Mouse (Mus musculus) erythroblast, embryonic 14.5 days (primary cell): ENCODE data around the gene Unk. TPM values are rescaled to one million over a fixed set of nuclear protein-coding genes. Genes with fewer than 3 reads are reported as not detected.

Experiments used
- H3K27me3 ChIP-seq: 2 replicates; pipeline ENCODE4 v1.6.1; 2012; ENCODE audit warnings: inconsistent platforms; ENCODE audit not compliant: control insufficient read depth
- H3K36me3 ChIP-seq: 2 replicates; pipeline ENCODE4 v1.6.1; 2012; ENCODE audit warnings: mild to moderate bottlenecking, inconsistent platforms; ENCODE audit not compliant: control insufficient read depth
- H3K4me1 ChIP-seq: 2 replicates; pipeline ENCODE4 v1.6.1; 2012; ENCODE audit warnings: inconsistent platforms; ENCODE audit not compliant: control insufficient read depth
- H3K4me3 ChIP-seq: replicated peaks from 2 replicates; pipeline ENCODE3; 2012; ENCODE audit warnings: moderate library complexity, mild to moderate bottlenecking, inconsistent platforms
- H3K9me3 ChIP-seq: 2 replicates; pipeline ENCODE4 v1.6.1; 2012; ENCODE audit warnings: low read length, inconsistent platforms, mixed read lengths; ENCODE audit not compliant: control insufficient read depth
- GATA1 ChIP-seq: IDR thresholded peaks from 2 replicates; pipeline ENCODE4 v1.6.1; 2012; ENCODE audit warnings: low read length, inconsistent platforms, mixed read lengths
- TAL1 ChIP-seq: IDR thresholded peaks from 3 replicates; pipeline ENCODE4 v1.6.1; 2012; ENCODE audit warnings: low read length, inconsistent platforms, mixed read lengths
- polyA plus RNA-seq: library from polyadenylated mRNA; stranded (reverse); fragments of >175 nt; gene quantifications from 2 replicates; pipeline ENCODE4 v1.2.3, GENCODE M21; 2012

The Unk gene
- polyA plus RNA-seq, 1 experiment, result 3.6 TPM

GRCm38 (mm10) chr11:115999538-116000143, 30.5 kb upstream of the Unk start:
- peaks cover 7% of the 10 kb centered on the region for H3K9me3 ChIP-seq
- no peaks in the 10 kb centered on the region for H3K36me3 ChIP-seq
- peaks cover 17% of the 10 kb centered on the region for H3K4me1 ChIP-seq
- H3K27me3 ChIP-seq, result peaks cover 15% of the 10 kb centered on the region
- TF ChIP-seq TAL1 (no peak), GATA1 (no peak)
- no peak overlapping the region for H3K4me3 ChIP-seq

GRCm38 (mm10) chr11:116000607-116001006, 29.5 kb upstream of the Unk start:
- peaks cover 20% of the 10 kb centered on the region for H3K27me3 ChIP-seq
- H3K9me3 ChIP-seq, result peaks cover 7% of the 10 kb centered on the region
- H3K4me1 ChIP-seq, result peaks cover 27% of the 10 kb centered on the region
- TF ChIP-seq TAL1, result no peak
- no peak for TF ChIP-seq GATA1
- no peak overlapping the region for H3K4me3 ChIP-seq
- no peaks in the 10 kb centered on the region for H3K36me3 ChIP-seq

GRCm38 (mm10) chr11:116001725-116002124, 28.4 kb upstream of the Unk start:
- TF ChIP-seq TAL1 (no peak), GATA1 (no peak)
- Histone ChIP-seq H3K27me3 (peaks cover 20% of the 10 kb centered on the region), H3K4me3 (no peak overlapping the region), H3K4me1 (peaks cover 36% of the 10 kb centered on the region), H3K9me3 (peaks cover 7% of the 10 kb centered on the region), H3K36me3 (peaks cover under 1% of the 10 kb centered on the region; the same call in 1 of the 2 replicates)

GRCm38 (mm10) chr11:116002894-116003293, 27.2 kb upstream of the Unk start:
- peaks cover 7% of the 10 kb centered on the region for H3K9me3 ChIP-seq
- TF ChIP-seq TAL1 (no peak), GATA1 (no peak)
- H3K27me3 ChIP-seq, result peaks cover 20% of the 10 kb centered on the region
- peaks cover 39% of the 10 kb centered on the region for H3K4me1 ChIP-seq
- no peak overlapping the region for H3K4me3 ChIP-seq
- H3K36me3 ChIP-seq, result peaks cover 7% of the 10 kb centered on the region; the same call in 1 of the 2 replicates

- peaks cover 7% of the 10 kb centered on the region for H3K9me3 ChIP-seq
- peaks cover 34% of the 10 kb centered on the region for H3K4me1 ChIP-seq
- peaks cover 19% of the 10 kb centered on the region for H3K36me3 ChIP-seq
- TF ChIP-seq TAL1 (no peak), GATA1 (no peak)
- H3K4me3 ChIP-seq, result peak overlapping the region; percentile 56
- peaks cover 20% of the 10 kb centered on the region for H3K27me3 ChIP-seq
Observed at GRCm38 (mm10) chr11:116004186-116004823, 25.8 kb upstream of the Unk start.

- peaks cover 25% of the 10 kb centered on the region for H3K36me3 ChIP-seq
- peaks cover 7% of the 10 kb centered on the region for H3K9me3 ChIP-seq
- peak overlapping the region; percentile 56 for H3K4me3 ChIP-seq
- H3K27me3 ChIP-seq, result peaks cover 18% of the 10 kb centered on the region; the same call in 1 of the 2 replicates
- no peak for TF ChIP-seq TAL1
- TF ChIP-seq GATA1, result no peak
- peaks cover 29% of the 10 kb centered on the region for H3K4me1 ChIP-seq
Observed at GRCm38 (mm10) chr11:116004840-116005700, 25.1 kb upstream of the Unk start.

- Histone ChIP-seq H3K4me1 (peaks cover 29% of the 10 kb centered on the region), H3K27me3 (peaks cover 14% of the 10 kb centered on the region; the same call in 1 of the 2 replicates), H3K36me3 (peaks cover 26% of the 10 kb centered on the region), H3K4me3 (peak overlapping the region; percentile 56), H3K9me3 (peaks cover 7% of the 10 kb centered on the region)
- TF ChIP-seq GATA1 (no peak), TAL1 (no peak)
Observed at GRCm38 (mm10) chr11:116005701-116006419, 24.3 kb upstream of the Unk start.

GRCm38 (mm10) chr11:116007095-116007850, 22.8 kb upstream of the Unk start:
- H3K4me1 ChIP-seq, result peaks cover 37% of the 10 kb centered on the region

More at GRCm38 (mm10) chr11:116007095-116007850, 22.8 kb upstream of the Unk start:
- peaks cover 26% of the 10 kb centered on the region for H3K36me3 ChIP-seq
- H3K27me3 ChIP-seq, result peaks cover 17% of the 10 kb centered on the region
- TF ChIP-seq GATA1 (no peak), TAL1 (no peak)
- peaks cover 7% of the 10 kb centered on the region for H3K9me3 ChIP-seq
- H3K4me3 ChIP-seq, result no peak overlapping the region
